Mouse (Mus musculus): ENCODE measurements around the gene Pip5k1b.

DNA sequence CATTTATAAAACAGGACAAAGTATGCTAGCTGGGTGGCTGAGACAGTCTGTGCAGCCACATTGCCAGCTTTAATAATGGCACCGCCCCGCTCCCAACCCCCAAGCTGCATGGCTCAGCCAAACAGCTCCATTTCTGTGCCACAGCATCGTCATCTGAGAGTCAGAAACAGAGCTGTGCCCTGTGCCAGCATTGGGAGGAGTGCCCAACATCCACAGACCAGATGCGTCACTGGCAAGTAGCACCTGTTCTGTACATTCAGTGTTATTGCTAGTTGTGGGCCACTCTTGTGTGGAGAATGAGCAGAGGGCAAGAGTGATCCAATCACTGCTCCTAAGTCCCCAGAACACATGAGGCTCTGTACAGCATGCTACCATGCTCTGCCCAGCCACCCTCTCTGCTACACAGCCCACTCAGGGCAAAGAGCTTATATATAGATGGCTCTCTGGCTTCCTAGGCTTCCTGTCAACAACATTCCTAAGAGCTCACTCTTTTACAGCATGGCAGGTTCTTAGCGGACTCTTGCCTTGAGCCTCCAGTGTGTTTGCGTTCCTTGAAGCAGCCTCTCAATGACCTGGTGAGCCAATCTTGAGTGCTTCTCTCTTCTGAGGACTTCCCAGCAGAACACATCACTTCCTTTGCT, 99.0 kb downstream of the Pip5k1b start:
- TF ChIP-seq EP300 (IDR thresholded peaks at IDR 0.05; ENCODE audit: insufficient read depth, low read depth, low read length), result no peak
- TF ChIP-seq POLR2A (IDR thresholded peaks at IDR 0.05; ENCODE audit: insufficient read depth, low read depth, low read length), result no peak
